Mouse (Mus musculus): Measurements from ENCODE around the gene Gm20388. TPM values are rescaled to one million over a fixed set of nuclear protein-coding genes. Genes with fewer than 3 reads are reported as not detected.

The Gm20388 gene
- polyA plus RNA-seq, 1 experiment = 0.36 TPM

GRCm38 (mm10) chr8:122238225-122238624, 2327.6 kb downstream of the Gm20388 start:
- no peak overlapping the region for H3K4me3 ChIP-seq (replicated peaks)
- TF ChIP-seq GATA1 (IDR thresholded peaks at IDR 0.05; ENCODE audit: low read length) = no peak
- no peak for TF ChIP-seq TAL1 (IDR thresholded peaks at IDR 0.05; ENCODE audit: low read length)
- H3K27me3 ChIP-seq (ENCODE audit: control insufficient read depth) = peaks cover 12% of the 10 kb centered on the region

GRCm38 (mm10) chr8:122238731-122239130, 2328.1 kb downstream of the Gm20388 start:
- H3K4me1 ChIP-seq (ENCODE audit: control insufficient read depth) = no peaks in the 10 kb centered on the region
- H3K9me3 ChIP-seq (ENCODE audit: control insufficient read depth, low read length) = no peaks in the 10 kb centered on the region
- H3K4me3 ChIP-seq (replicated peaks) = no peak overlapping the region
- TF ChIP-seq TAL1 (IDR thresholded peaks at IDR 0.05; ENCODE audit: low read length) = no peak
- TF ChIP-seq GATA1 (IDR thresholded peaks at IDR 0.05; ENCODE audit: low read length) = no peak
- H3K27me3 ChIP-seq (ENCODE audit: control insufficient read depth) = peaks cover 9% of the 10 kb centered on the region
- no peaks in the 10 kb centered on the region for H3K36me3 ChIP-seq (ENCODE audit: control insufficient read depth)

More at GRCm38 (mm10) chr8:122238225-122238624, 2327.6 kb downstream of the Gm20388 start:
- no peaks in the 10 kb centered on the region for H3K9me3 ChIP-seq (ENCODE audit: control insufficient read depth, low read length)
- H3K36me3 ChIP-seq (ENCODE audit: control insufficient read depth) = no peaks in the 10 kb centered on the region
- no peaks in the 10 kb centered on the region for H3K4me1 ChIP-seq (ENCODE audit: control insufficient read depth)

GRCm38 (mm10) chr8:122240241-122241026, 2329.8 kb downstream of the Gm20388 start:
- no peaks in the 10 kb centered on the region for H3K36me3 ChIP-seq (ENCODE audit: control insufficient read depth)
- no peak for TF ChIP-seq GATA1 (IDR thresholded peaks at IDR 0.05; ENCODE audit: low read length)
- no peak for TF ChIP-seq TAL1 (IDR thresholded peaks at IDR 0.05; ENCODE audit: low read length)
- no peaks in the 10 kb centered on the region for H3K9me3 ChIP-seq (ENCODE audit: control insufficient read depth, low read length)
- H3K27me3 ChIP-seq (ENCODE audit: control insufficient read depth) = 0 out of 2 replicates have a peak, but pooled peaks cover 2% of the 10 kb centered on the region
- H3K4me1 ChIP-seq (ENCODE audit: control insufficient read depth) = no peaks in the 10 kb centered on the region
- H3K4me3 ChIP-seq (replicated peaks) = no peak overlapping the region

- no peaks in the 10 kb centered on the region for H3K4me1 ChIP-seq (ENCODE audit: control insufficient read depth)
- no peaks in the 10 kb centered on the region for H3K36me3 ChIP-seq (ENCODE audit: control insufficient read depth)
These were observed 2332.7 kb downstream of the Gm20388 start for GRCm38 (mm10) chr8:122243310-122243709.

GRCm38 (mm10) chr8:122245161-122245560, 2334.5 kb downstream of the Gm20388 start:
- no peak for TF ChIP-seq GATA1 (IDR thresholded peaks at IDR 0.05; ENCODE audit: low read length)
- no peak for TF ChIP-seq TAL1 (IDR thresholded peaks at IDR 0.05; ENCODE audit: low read length)
- Histone ChIP-seq H3K36me3 (ENCODE audit: control insufficient read depth) (no peaks in the 10 kb centered on the region), H3K9me3 (ENCODE audit: control insufficient read depth, low read length) (no peaks in the 10 kb centered on the region), H3K4me3 (replicated peaks) (no peak overlapping the region), H3K27me3 (ENCODE audit: control insufficient read depth) (peaks cover 5% of the 10 kb centered on the region), H3K4me1 (ENCODE audit: control insufficient read depth) (no peaks in the 10 kb centered on the region)

More at GRCm38 (mm10) chr8:122243310-122243709, 2332.7 kb downstream of the Gm20388 start:
- Histone ChIP-seq H3K27me3 (ENCODE audit: control insufficient read depth) (no peaks in the 10 kb centered on the region; the same call in none of the 2 replicates), H3K4me3 (replicated peaks) (no peak overlapping the region), H3K9me3 (ENCODE audit: control insufficient read depth, low read length) (no peaks in the 10 kb centered on the region)
- TF ChIP-seq GATA1 (IDR thresholded peaks at IDR 0.05; ENCODE audit: low read length) (no peak), TAL1 (IDR thresholded peaks at IDR 0.05; ENCODE audit: low read length) (no peak)

- H3K9me3 ChIP-seq (ENCODE audit: control insufficient read depth, low read length) = no peaks in the 10 kb centered on the region
- no peak for TF ChIP-seq TAL1 (IDR thresholded peaks at IDR 0.05; ENCODE audit: low read length)
- H3K36me3 ChIP-seq (ENCODE audit: control insufficient read depth) = no peaks in the 10 kb centered on the region
- no peak overlapping the region for H3K4me3 ChIP-seq (replicated peaks)
- peaks cover 5% of the 10 kb centered on the region for H3K27me3 ChIP-seq (ENCODE audit: control insufficient read depth)
- H3K4me1 ChIP-seq (ENCODE audit: control insufficient read depth) = no peaks in the 10 kb centered on the region
These were observed 2335.9 kb downstream of the Gm20388 start for GRCm38 (mm10) chr8:122246257-122247211.

DNA sequence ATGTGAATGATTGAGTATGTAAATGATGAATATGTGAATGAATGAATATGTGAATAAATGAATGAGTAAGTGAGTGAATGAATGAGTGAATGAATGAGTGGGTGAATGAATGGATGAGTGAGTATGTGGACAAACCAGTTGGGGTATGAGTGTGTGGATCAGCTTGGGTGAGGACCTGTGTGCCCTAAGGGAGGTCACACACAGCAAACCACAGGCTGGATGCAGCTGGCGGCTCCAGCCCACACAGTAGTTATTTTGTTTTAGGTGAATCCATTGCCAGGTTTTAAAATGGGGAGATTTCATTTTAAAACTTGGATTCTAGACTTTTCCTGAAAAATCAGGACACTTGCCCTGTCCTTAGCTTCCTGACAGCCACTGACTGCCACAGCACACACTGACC, 2341.1 kb downstream of the Gm20388 start:
- no peaks in the 10 kb centered on the region for H3K36me3 ChIP-seq (ENCODE audit: control insufficient read depth)
- no peaks in the 10 kb centered on the region for H3K4me1 ChIP-seq (ENCODE audit: control insufficient read depth)
- no peaks in the 10 kb centered on the region for H3K9me3 ChIP-seq (ENCODE audit: control insufficient read depth, low read length)
- no peak for TF ChIP-seq TAL1 (IDR thresholded peaks at IDR 0.05; ENCODE audit: low read length)
- no peak for TF ChIP-seq GATA1 (IDR thresholded peaks at IDR 0.05; ENCODE audit: low read length)
- H3K27me3 ChIP-seq (ENCODE audit: control insufficient read depth) = peaks cover 43% of the 10 kb centered on the region
- H3K4me3 ChIP-seq (replicated peaks) = no peak overlapping the region

DNA sequence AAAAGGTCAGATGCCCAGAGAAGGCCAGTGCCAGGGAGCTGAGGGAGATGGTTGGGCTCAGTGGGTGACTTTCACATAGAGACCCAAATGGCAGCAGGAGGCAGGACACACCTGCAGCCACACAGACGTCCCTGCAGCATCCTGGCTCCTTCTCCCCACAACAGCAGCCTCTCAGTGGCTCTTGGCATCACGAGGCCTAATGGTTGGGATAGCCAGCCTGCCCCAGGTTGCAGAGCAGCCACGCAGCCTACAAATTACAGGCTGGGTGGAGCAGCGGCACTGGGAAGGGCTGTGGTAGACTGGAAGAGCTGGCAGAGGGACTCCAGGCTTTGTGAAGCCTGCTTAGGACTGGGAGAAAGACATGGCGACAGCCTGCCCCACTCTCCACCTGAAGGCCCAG, 2341.7 kb downstream of the Gm20388 start:
- Histone ChIP-seq H3K36me3 (ENCODE audit: control insufficient read depth) (no peaks in the 10 kb centered on the region), H3K27me3 (ENCODE audit: control insufficient read depth) (peaks cover 48% of the 10 kb centered on the region), H3K4me3 (replicated peaks) (no peak overlapping the region), H3K9me3 (ENCODE audit: control insufficient read depth, low read length) (no peaks in the 10 kb centered on the region), H3K4me1 (ENCODE audit: control insufficient read depth) (no peaks in the 10 kb centered on the region)
- TF ChIP-seq GATA1 (IDR thresholded peaks at IDR 0.05; ENCODE audit: low read length) (no peak), TAL1 (IDR thresholded peaks at IDR 0.05; ENCODE audit: low read length) (no peak)

- Histone ChIP-seq H3K36me3 (ENCODE audit: control insufficient read depth) (no peaks in the 10 kb centered on the region), H3K27me3 (ENCODE audit: control insufficient read depth) (peaks cover 68% of the 10 kb centered on the region), H3K9me3 (ENCODE audit: control insufficient read depth, low read length) (no peaks in the 10 kb centered on the region), H3K4me1 (ENCODE audit: control insufficient read depth) (no peaks in the 10 kb centered on the region), H3K4me3 (replicated peaks) (no peak overlapping the region)
- TF ChIP-seq GATA1 (IDR thresholded peaks at IDR 0.05; ENCODE audit: low read length) = no peak
- no peak for TF ChIP-seq TAL1 (IDR thresholded peaks at IDR 0.05; ENCODE audit: low read length)
These were observed 2348.7 kb downstream of the Gm20388 start for GRCm38 (mm10) chr8:122259351-122259750.

Measured in erythroblast, embryonic 14.5 days (primary cell).